20 mouse cellular contexts compared by ENCODE assay signal in the genomic region with DNA sequence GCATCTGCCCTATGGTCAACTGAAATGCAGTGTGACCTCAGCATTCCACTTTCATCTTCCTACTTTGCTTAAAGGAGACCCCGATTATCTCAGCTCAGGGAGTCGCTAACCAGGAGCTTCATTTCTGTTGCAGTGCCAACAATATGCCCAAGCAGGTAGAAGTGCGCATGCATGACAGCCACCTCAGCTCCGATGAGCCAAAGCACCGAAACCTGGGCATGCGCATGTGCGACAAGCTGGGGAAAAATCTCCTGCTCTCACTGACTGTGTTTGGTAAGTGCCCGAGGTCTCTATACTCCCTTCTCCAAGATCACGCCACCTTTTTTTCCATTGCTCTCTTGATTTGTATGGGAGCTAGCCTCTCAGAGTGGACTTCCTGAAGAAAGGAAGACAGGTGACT.
A peak's percentile ranks its signal among the peaks of the same experiment; 100 is the strongest.
DNase-seq lines count a peak whose midpoint lies in the region; ATAC-seq lines count a peak whose summit lies in the region.
"Had no signal": no experiment of that assay in that cellular context is flagged by ENCODE, and none has a peak within 500 bp of the region (broad histone marks: within the 10 kb centered on the region; RNA-seq: fewer than 3 reads in every experiment).

No protein-coding gene starts in this region.

- DNase-seq in cerebellum, adult 11-12 months: peak; percentile 29
- DNase-seq in cerebellum, adult 8-10 months: peak; percentile 14
- DNase-seq in cerebellum, postnatal 10 days: peak; percentile 42
- peak; percentile 22 to 42 for DNase-seq in cerebellum, postnatal 36 days
- DNase-seq in kidney, adult 11 months: no peak
- DNase-seq in spleen, postnatal 10 days (ENCODE audit: low spot score in 2 of 2): no peak
- DNase-seq: adrenal gland, adult 2 months; adrenal gland, postnatal 14 days; B cell, adult 2 months; embryo, embryonic 11 days; gastrocnemius, postnatal 25 days; heart, postnatal 10 days; heart, postnatal 36 days; kidney, adult 18-20 months; kidney, adult 9 months had no signal

- no peak for ATAC-seq in cerebellum, adult (ENCODE audit: insufficient number of reproducible peaks, low FRiP score, low TSS enrichment)
- no peak for ATAC-seq in megakaryocyte, adult 5-6 weeks (ENCODE audit: poor library complexity, severe bottlenecking)
- ATAC-seq: forebrain, embryonic 15.5 days; hindbrain, embryonic 16.5 days; intestine, embryonic 15.5 days had no signal

Comparison
In these comparisons a context has a peak if more than half of its experiments do, and no peak if none do; other contexts are left out.
1. DNase-seq: peak in cerebellum, adult 11-12 months (single experiment), cerebellum, adult 8-10 months (single experiment), cerebellum, postnatal 10 days (2 of 2) and cerebellum, postnatal 36 days (2 of 2); none in kidney, adult 11 months (single experiment) and spleen, postnatal 10 days (0 of 2).